Mouse (Mus musculus) lung, embryonic 14.5 days (tissue): ENCODE measurements around the gene Tmem82. TPM values are rescaled to one million over a fixed set of nuclear protein-coding genes. Genes with fewer than 3 reads are reported as not detected.
A peak's percentile ranks its signal among the peaks of the same experiment; 100 is the strongest.

Experiments
- ATAC-seq: fragments of 200-750 bp; cut with Nextera tagmentation; 2 replicates; pipeline ENCODE4 v1.8.0; 2017; ENCODE audit warnings: mild to moderate bottlenecking, moderate TSS enrichment, moderate library complexity; ENCODE audit not compliant: insufficient read depth
- DNase-seq: peaks from one replicate; pipeline ENCODE4 v3.0.0-alpha.2; 2015
- H3K27ac ChIP-seq: fragments of 300-500 bp; sonication (generic); 2 replicates; pipeline ENCODE4 v1.5.1; 2014; ENCODE audit warnings: low read depth, mild to moderate bottlenecking, moderate library complexity
- H3K27me3 ChIP-seq: fragments of 300-500 bp; sonication (generic); 2 replicates; pipeline ENCODE4 v1.6.1; 2014; ENCODE audit warnings: low read length, control low read depth; ENCODE audit not compliant: insufficient read depth
- H3K36me3 ChIP-seq: fragments of 300-500 bp; sonication (generic); 2 replicates; pipeline ENCODE4 v1.6.1; 2014; ENCODE audit warnings: control low read depth; ENCODE audit not compliant: insufficient read depth
- H3K4me1 ChIP-seq: fragments of 300-500 bp; sonication (generic); 2 replicates; pipeline ENCODE4 v1.6.1; 2014; ENCODE audit warnings: antibody characterized with exemption, control low read depth; ENCODE audit not compliant: insufficient read depth
- H3K4me2 ChIP-seq: fragments of 300-500 bp; sonication (generic); 2 replicates; pipeline ENCODE4 v1.6.1; 2014; ENCODE audit warnings: mild to moderate bottlenecking
- H3K4me3 ChIP-seq: fragments of 300-500 bp; sonication (generic); 2 replicates; pipeline ENCODE4 v1.5.1; 2014; ENCODE audit warnings: low read depth, low read length
- H3K9ac ChIP-seq: fragments of 300-500 bp; sonication (generic); 2 replicates; pipeline ENCODE4 v1.6.1; 2014
- H3K9me3 ChIP-seq: fragments of 300-500 bp; sonication (generic); 2 replicates; pipeline ENCODE4 v1.6.1; 2016; ENCODE audit warnings: low read depth, low read length, control low read depth
- CTCF ChIP-seq: IDR thresholded peaks from 2 replicates; pipeline ENCODE4 v1.5.1; 2016; ENCODE audit warnings: antibody characterized with exemption, low read depth
- WGBS: fragments of 180-500 bp; shearing (Covaris S2); extraction: QIAGEN DNeasy Blood & Tissue Kit; methylation state at CpG from one replicate; pipeline ENCODE4 v1.1.7; 2014; 5-methylcytosine and 5-hydroxymethylcytosine counted together
- polyA plus RNA-seq: library from polyadenylated mRNA; unstranded; fragments of >200 nt; fragmentation: Nextera tagmentation; extraction: Ambion mirVana; gene quantifications from 2 replicates; pipeline ENCODE4 v1.2.1, GENCODE M21; 2014

Gene Tmem82
- 0.38 and 0.50 TPM in 2 replicates for polyA plus RNA-seq

GRCm38 (mm10) chr4:141618565-141619243 is at the start of gene Tmem82:
Gene Tmem82, minus strand, starts transcription at chr4:141618633.
- Histone ChIP-seq H3K27me3 (no peaks in the 10 kb centered on the region), H3K9ac (peak within 1 kb of the TSS; percentile 28), H3K9me3 (no peaks in the 10 kb centered on the region), H3K27ac (no peak within 1 kb of the TSS), H3K4me3 (peak within 1 kb of the TSS; percentile 27), H3K36me3 (no peaks in the 10 kb centered on the region), H3K4me1 (peaks cover 10% of the 10 kb centered on the region), H3K4me2 (peak within 1 kb of the TSS; percentile 64)
- DNase-seq, result peak; percentile 84
- ATAC-seq, result peak; percentile 32; the same call in 1 of the 2 replicates
- WGBS, result 29% methylated on average over 20 of the region's 20 CpGs
- TF ChIP-seq CTCF, result peak; percentile 79

GRCm38 (mm10) chr4:141664799-141665198 is 46.4 kb upstream of the Tmem82 start, which contains the start of gene Plekhm2:
Gene Plekhm2, minus strand, starts transcription at chr4:141664899.
- DNase-seq (no peak), ATAC-seq (no peak)
- peak within 1 kb of the TSS; percentile 94 for H3K9ac ChIP-seq
- peaks cover 8% of the 10 kb centered on the region for H3K4me1 ChIP-seq
- no peak for TF ChIP-seq CTCF
- peaks cover 13% of the 10 kb centered on the region for H3K36me3 ChIP-seq
- H3K4me3 ChIP-seq, result peak within 1 kb of the TSS; percentile 86
- H3K9me3 ChIP-seq, result no peaks in the 10 kb centered on the region
- H3K4me2 ChIP-seq, result peak within 1 kb of the TSS; percentile 90
- peak within 1 kb of the TSS; percentile 78 for H3K27ac ChIP-seq
- WGBS, result 58% methylated on average over 8 of the region's 8 CpGs
- no peaks in the 10 kb centered on the region for H3K27me3 ChIP-seq

GRCm38 (mm10) chr4:141664011-141664745 is 45.7 kb upstream of the Tmem82 start:
- H3K4me3 ChIP-seq, result peak overlapping the region; percentile 86
- H3K27ac ChIP-seq, result peak overlapping the region; percentile 78
- peaks cover 19% of the 10 kb centered on the region for H3K36me3 ChIP-seq
- peak; percentile 87 for ATAC-seq
- peaks cover 8% of the 10 kb centered on the region for H3K4me1 ChIP-seq
- no peak for TF ChIP-seq CTCF
- peak overlapping the region; percentile 90 for H3K4me2 ChIP-seq
- WGBS, result 2% methylated on average over 60 of the region's 60 CpGs
- H3K9me3 ChIP-seq, result no peaks in the 10 kb centered on the region
- DNase-seq, result peak; percentile 80
- no peaks in the 10 kb centered on the region for H3K27me3 ChIP-seq
- peak overlapping the region; percentile 94 for H3K9ac ChIP-seq

- Histone ChIP-seq H3K9me3 (no peaks in the 10 kb centered on the region), H3K27ac (peak overlapping the region; percentile 78), H3K4me1 (peaks cover 8% of the 10 kb centered on the region), H3K4me3 (peak overlapping the region; percentile 86), H3K4me2 (peak overlapping the region; percentile 90), H3K9ac (peak overlapping the region; percentile 94), H3K27me3 (no peaks in the 10 kb centered on the region), H3K36me3 (peaks cover 24% of the 10 kb centered on the region)
- ATAC-seq (no peak), DNase-seq (peak; percentile 49)
- TF ChIP-seq CTCF, result no peak
- 4% methylated on average over 47 of the region's 47 CpGs for WGBS
These were observed 44.9 kb upstream of the Tmem82 start for GRCm38 (mm10) chr4:141663122-141663931.

GRCm38 (mm10) chr4:141660884-141661283 is 42.5 kb upstream of the Tmem82 start:
- no peak for TF ChIP-seq CTCF
- no peak for ATAC-seq
- peaks cover 28% of the 10 kb centered on the region for H3K36me3 ChIP-seq

GRCm38 (mm10) chr4:141659739-141660138 is 41.3 kb upstream of the Tmem82 start:
- H3K36me3 ChIP-seq, result peaks cover 28% of the 10 kb centered on the region
- ATAC-seq (no peak), DNase-seq (no peak)
- no peak overlapping the region for H3K4me2 ChIP-seq
- no peak overlapping the region for H3K27ac ChIP-seq
- TF ChIP-seq CTCF, result peak; percentile 39
- no peak overlapping the region for H3K4me3 ChIP-seq
- no peaks in the 10 kb centered on the region for H3K27me3 ChIP-seq
- H3K4me1 ChIP-seq, result peaks cover 5% of the 10 kb centered on the region
- WGBS, result 67% methylated on average over 4 of the region's 4 CpGs
- H3K9ac ChIP-seq, result no peak overlapping the region
- H3K9me3 ChIP-seq, result no peaks in the 10 kb centered on the region

More at GRCm38 (mm10) chr4:141660884-141661283, 42.5 kb upstream of the Tmem82 start:
- Histone ChIP-seq H3K4me3 (no peak overlapping the region), H3K9ac (no peak overlapping the region), H3K9me3 (no peaks in the 10 kb centered on the region), H3K27ac (no peak overlapping the region), H3K4me1 (peaks cover 8% of the 10 kb centered on the region), H3K4me2 (no peak overlapping the region), H3K27me3 (no peaks in the 10 kb centered on the region)
- DNase-seq, result no peak
- 86% methylated on average over 11 of the region's 11 CpGs for WGBS
